Mouse (Mus musculus) T-helper 1 cell (primary cell): Measurements from ENCODE around the gene Gripap1.

Source experiments
- in situ Hi-C: fragments of 300-600 bp; cut with MboI, MseI; formaldehyde crosslinking; loops from one replicate; pipeline ENCODE4 v1.15.1; 2025; ENCODE audit warnings: high pct_unique_total_duplicates

Gene Gripap1

DNA sequence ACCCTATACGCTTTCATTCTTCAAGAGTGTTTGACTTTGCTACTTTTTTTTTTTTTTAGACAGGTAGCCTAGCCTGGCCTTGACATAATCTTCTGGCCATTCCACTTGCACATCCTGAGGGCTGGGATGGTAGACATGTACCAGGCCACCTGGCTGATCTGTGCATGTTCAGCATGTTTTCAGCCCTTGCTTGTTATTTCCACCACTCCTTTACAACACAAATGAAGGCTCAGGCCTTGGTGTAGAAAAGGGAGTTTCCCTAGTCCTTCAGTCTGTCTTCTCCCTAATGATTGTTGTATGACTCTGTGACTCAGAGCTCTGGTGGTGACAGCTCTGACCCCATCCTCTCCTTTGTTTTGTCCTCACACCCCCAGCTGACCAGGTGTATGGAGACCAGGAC is 77.6 kb downstream of the Gripap1 start:
- in situ Hi-C loops = no loop called here

- in situ Hi-C loops = no loop called here
Measured at GRCm38 (mm10) chrX:7868506-7868905, 78.9 kb downstream of the Gripap1 start.

- in situ Hi-C loops = no loop called here
Measured at GRCm38 (mm10) chrX:7869826-7870225, 80.3 kb downstream of the Gripap1 start.
